Mouse (Mus musculus) embryonic facial prominence, embryonic 13.5 days (tissue): Measurements from ENCODE around the gene Myof. TPM values are rescaled to one million over a fixed set of nuclear protein-coding genes. Genes with fewer than 3 reads are reported as not detected.

ENCODE experiments used
- ATAC-seq: fragments of 200-750 bp; cut with Nextera tagmentation; 2 replicates; pipeline ENCODE4 v1.8.0; 2017; ENCODE audit warnings: low read depth; ENCODE audit not compliant: insufficient number of reproducible peaks, insufficient read depth, low FRiP score, low TSS enrichment
- H3K27ac ChIP-seq: fragments of 300-500 bp; sonication (generic); 2 replicates; pipeline ENCODE4 v1.5.1; 2015; ENCODE audit warnings: moderate library complexity, mild to moderate bottlenecking, inconsistent platforms
- H3K27me3 ChIP-seq: fragments of 300-500 bp; sonication (generic); 2 replicates; pipeline ENCODE4 v1.6.1; 2015; ENCODE audit warnings: mild to moderate bottlenecking, inconsistent platforms
- H3K36me3 ChIP-seq: fragments of 300-500 bp; sonication (generic); 2 replicates; pipeline ENCODE4 v1.6.1; 2015; ENCODE audit warnings: mild to moderate bottlenecking, inconsistent platforms
- H3K4me1 ChIP-seq: fragments of 300-500 bp; sonication (generic); 2 replicates; pipeline ENCODE4 v1.6.1; 2015; ENCODE audit warnings: inconsistent platforms
- H3K4me2 ChIP-seq: fragments of 300-500 bp; sonication (generic); 2 replicates; pipeline ENCODE4 v1.6.1; 2015; ENCODE audit warnings: moderate library complexity, mild to moderate bottlenecking, inconsistent platforms
- H3K4me3 ChIP-seq: fragments of 300-500 bp; sonication (generic); 2 replicates; pipeline ENCODE4 v1.5.1; 2015; ENCODE audit warnings: mild to moderate bottlenecking, inconsistent platforms
- H3K9ac ChIP-seq: fragments of 300-500 bp; sonication (generic); 2 replicates; pipeline ENCODE4 v1.6.1; 2015; ENCODE audit warnings: mild to moderate bottlenecking, inconsistent platforms
- H3K9me3 ChIP-seq: fragments of 300-500 bp; sonication (generic); 2 replicates; pipeline ENCODE4 v1.6.1; 2016; ENCODE audit warnings: inconsistent platforms
- WGBS: fragments of 180-500 bp; shearing (Covaris S2); methylation state at CpG from one replicate; pipeline ENCODE4 v1.1.7; 2015; ENCODE audit warnings: mixed read lengths; 5-methylcytosine and 5-hydroxymethylcytosine counted together
- polyA plus RNA-seq: library from polyadenylated mRNA; unstranded; fragments of >200 nt; fragmentation: Nextera tagmentation; extraction: Ambion mirVana; gene quantifications from 2 replicates; pipeline ENCODE4 v1.2.1, GENCODE M21; 2015

Gene Myof
- polyA plus RNA-seq, 1 experiment from 2014 or later, result 12.2 TPM

- Histone ChIP-seq H3K9ac (no peak overlapping the region), H3K36me3 (no peaks in the 10 kb centered on the region), H3K27ac (no peak overlapping the region), H3K27me3 (no peaks in the 10 kb centered on the region), H3K9me3 (no peaks in the 10 kb centered on the region), H3K4me2 (no peak overlapping the region), H3K4me3 (no peak overlapping the region), H3K4me1 (no peaks in the 10 kb centered on the region)
- ATAC-seq, result no peak
- 61% methylated on average over 7 of the region's 7 CpGs for WGBS
Observed at GRCm38 (mm10) chr19:37858406-37859081, 184.8 kb downstream of the Myof start.

- ATAC-seq, result no peak
- no peak overlapping the region for H3K9ac ChIP-seq
- H3K27me3 ChIP-seq, result no peaks in the 10 kb centered on the region
- peak overlapping the region; percentile 16; the same call in 1 of the 2 replicates for H3K27ac ChIP-seq
- H3K9me3 ChIP-seq, result no peaks in the 10 kb centered on the region
- no peak overlapping the region for H3K4me3 ChIP-seq
- 69% methylated on average over 1 of the region's 1 CpGs for WGBS
- peaks cover 3% of the 10 kb centered on the region; the same call in 1 of the 2 replicates for H3K4me1 ChIP-seq
- H3K4me2 ChIP-seq, result no peak overlapping the region
- no peaks in the 10 kb centered on the region for H3K36me3 ChIP-seq
Observed at GRCm38 (mm10) chr19:37852056-37852455, 191.3 kb downstream of the Myof start.

GRCm38 (mm10) chr19:37851590-37852038 is 191.8 kb downstream of the Myof start:
- Histone ChIP-seq H3K4me3 (no peak overlapping the region), H3K9ac (no peak overlapping the region), H3K9me3 (no peaks in the 10 kb centered on the region), H3K27me3 (no peaks in the 10 kb centered on the region), H3K27ac (no peak overlapping the region; the same call in 1 of the 2 replicates), H3K4me1 (peaks cover 3% of the 10 kb centered on the region; the same call in 1 of the 2 replicates), H3K4me2 (no peak overlapping the region), H3K36me3 (no peaks in the 10 kb centered on the region)
- 30% methylated on average over 9 of the region's 9 CpGs for WGBS
- ATAC-seq, result no peak

Other genes starting within 250 kb of the Myof start
- 19.1 and 21.8 TPM in 2 replicates for gene Cep55, start 11.4 kb upstream of the Myof start, polyA plus RNA-seq
- gene Ffar4, start 53.5 kb upstream of the Myof start, polyA plus RNA-seq, result not detected in 2 replicates
- gene Rbp4, start 81.7 kb upstream of the Myof start, polyA plus RNA-seq, result 2.3 and 21.4 TPM in 2 replicates
- gene Pde6c, start 89.2 kb upstream of the Myof start, polyA plus RNA-seq, result not detected in 2 replicates
- 46.0 and 48.0 TPM in 2 replicates for gene Fra10ac1, start 180.6 kb upstream of the Myof start, polyA plus RNA-seq
- gene Lgi1, start 221.0 kb upstream of the Myof start, polyA plus RNA-seq, result 0.77 and 1.7 TPM in 2 replicates